Mouse (Mus musculus): ENCODE results near the gene Ifngr1.
A peak's percentile ranks its signal among the peaks of the same experiment; 100 is the strongest.

The Ifngr1 gene

DNA sequence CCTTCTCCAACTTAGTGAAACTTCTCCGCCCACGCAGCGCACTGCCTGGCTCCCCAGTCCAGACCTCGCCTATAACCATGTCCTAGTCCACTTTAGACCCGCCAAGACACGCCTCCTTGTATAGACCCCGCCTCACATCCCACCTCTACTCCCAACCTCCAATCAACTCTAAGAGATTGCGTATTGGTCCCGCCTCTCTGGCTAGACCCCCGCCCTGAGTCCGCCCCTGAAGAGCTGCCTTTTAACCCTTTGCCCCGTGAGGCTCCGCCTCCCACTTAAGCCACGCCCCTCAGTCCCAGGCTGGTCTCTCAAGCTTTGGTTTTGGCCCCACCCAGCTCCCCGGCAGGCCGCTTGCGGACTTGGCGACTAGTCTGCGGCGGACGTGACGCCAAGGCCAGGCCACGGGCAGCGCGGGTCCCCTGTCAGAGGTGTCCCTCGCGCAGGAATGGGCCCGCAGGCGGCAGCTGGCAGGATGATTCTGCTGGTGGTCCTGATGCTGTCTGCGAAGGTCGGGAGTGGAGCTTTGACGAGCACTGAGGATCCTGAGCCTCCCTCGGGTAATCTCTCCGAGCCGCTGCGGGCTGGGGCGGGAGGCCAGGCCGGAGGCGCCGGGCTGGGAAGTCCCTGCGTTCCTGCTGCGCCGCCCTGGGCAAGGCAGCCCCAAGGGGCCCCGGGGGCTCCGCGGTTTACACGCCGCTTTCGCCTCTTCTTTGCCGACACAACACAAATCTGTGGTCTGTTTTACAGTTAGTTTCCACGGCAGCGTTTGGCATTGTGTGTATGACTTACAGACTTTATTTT, at the start of gene Ifngr1:
Gene Ifngr1 (plus strand): TSS at position 309 of the 801 bp plus-strand sequence.
- DNase-seq (ENCODE audit: low read depth, low spot score): peak; percentile 100

DNA sequence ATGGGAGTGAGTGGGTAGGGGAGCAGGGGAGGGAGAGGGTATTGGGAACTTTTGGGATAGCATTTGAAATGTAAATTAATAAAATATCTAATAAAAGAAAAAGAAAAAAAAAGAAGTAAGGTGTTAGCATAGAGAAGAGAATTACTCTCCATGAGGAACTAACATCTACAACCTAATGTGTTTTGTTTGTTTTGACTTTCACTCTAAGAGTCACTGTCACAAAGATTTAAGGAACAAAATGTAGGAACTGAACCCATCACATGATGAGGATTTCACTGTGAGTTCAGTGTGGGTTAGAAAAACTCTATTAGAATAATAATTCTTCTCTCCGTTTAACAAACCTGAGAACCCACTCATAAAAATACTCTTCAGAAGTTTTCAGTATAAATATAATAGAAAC, 44.9 kb upstream of the Ifngr1 start:
- no peak for DNase-seq (ENCODE audit: low read depth, low spot score)

GRCm38 (mm10) chr10:19548016-19548415, 43.7 kb upstream of the Ifngr1 start:
- no peak for DNase-seq (ENCODE audit: low read depth, low spot score)

DNA sequence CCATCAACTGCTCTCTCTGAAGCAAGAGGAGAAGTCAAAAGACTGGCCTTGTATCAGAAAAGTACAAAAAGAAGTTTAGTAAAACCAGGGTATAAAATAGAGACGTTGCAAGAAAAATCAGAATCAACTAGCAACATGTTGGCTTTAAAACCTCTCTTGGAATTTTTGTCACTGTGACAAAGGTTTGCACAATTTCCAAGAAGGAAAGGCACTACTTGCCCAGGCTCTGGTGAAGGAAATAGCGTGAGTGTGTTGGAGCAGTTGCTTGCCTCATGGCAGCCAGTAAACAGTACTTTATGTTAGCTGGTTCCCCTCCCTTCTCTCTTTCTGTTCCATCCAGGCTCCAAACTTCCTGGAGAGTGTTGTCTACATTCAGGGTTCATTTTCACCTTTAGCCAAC, 43.3 kb upstream of the Ifngr1 start:
- no peak for DNase-seq (ENCODE audit: low read depth, low spot score)

GRCm38 (mm10) chr10:19551585-19551984, 40.2 kb upstream of the Ifngr1 start:
- DNase-seq (ENCODE audit: low read depth, low spot score): no peak

GRCm38 (mm10) chr10:19553857-19554256, 37.9 kb upstream of the Ifngr1 start:
- DNase-seq (ENCODE audit: low read depth, low spot score): no peak

DNA sequence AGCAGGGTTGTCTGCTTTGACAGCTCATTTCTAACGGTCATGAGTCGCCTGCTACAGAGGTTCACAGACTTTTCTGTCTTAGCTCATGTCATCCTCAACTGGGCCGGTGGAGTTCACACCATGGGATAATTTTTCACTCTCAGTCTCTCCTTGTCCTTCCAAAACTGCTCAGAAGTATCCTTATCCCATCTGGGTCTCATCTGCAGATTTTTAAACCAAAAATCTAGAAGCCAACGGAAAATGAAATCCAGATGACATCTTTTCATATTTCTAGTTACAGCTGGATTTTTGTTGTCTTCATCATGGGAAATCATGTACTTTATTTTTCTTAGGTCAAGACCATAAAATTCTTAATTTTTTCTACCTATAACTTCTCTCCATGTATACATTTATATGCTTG, 34.1 kb upstream of the Ifngr1 start:
- no peak for DNase-seq (ENCODE audit: low read depth, low spot score)

DNA sequence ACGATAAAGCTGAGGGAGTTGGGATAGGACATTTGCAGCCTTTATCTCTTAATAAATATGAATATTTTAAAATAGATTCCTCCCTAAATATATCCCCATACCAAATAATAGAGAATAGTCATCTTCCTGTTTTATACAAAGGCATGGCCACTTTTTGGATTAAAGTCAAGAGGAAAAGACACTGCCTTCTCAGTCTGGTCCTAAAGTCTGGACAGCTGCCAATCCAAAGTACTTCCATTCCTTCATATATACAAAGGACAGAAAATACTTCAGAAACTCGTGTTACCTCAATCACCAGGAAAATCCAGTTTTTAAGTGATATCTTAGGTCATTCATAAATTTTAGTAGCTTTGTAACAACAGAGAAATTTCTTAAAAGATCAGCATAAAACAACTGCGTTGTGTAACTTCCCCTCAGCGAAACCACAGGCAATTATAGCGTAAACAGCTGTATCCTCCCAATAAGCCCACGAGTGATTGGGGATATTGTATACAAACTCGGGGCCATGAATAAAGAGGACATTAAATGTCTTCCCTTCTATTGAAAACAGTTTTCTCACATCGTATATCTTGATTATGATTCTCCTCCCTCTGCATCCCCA, 32.1 kb upstream of the Ifngr1 start:
- no peak for DNase-seq (ENCODE audit: low read depth, low spot score)

DNA sequence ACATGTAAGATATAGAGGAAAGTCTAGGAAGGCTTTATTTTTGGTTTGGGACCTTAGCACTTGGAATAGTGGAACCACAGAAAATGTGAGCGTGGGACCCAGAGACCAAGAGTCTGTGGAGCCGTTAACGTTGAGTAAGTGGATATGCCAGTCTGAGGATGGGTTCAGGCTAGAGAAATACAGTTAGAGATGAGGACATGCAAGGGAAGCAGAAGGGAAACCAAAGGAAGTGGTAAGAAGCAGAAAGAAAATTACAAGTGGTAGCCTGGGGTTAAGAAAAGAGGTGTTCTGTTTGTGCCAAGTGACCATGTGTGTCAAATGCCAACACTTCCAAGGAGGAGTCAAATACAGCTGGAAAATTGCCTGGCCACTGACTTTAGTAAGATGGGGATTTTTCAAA, 29.2 kb upstream of the Ifngr1 start:
- no peak for DNase-seq (ENCODE audit: low read depth, low spot score)

- DNase-seq (ENCODE audit: low read depth, low spot score): no peak
Measured at GRCm38 (mm10) chr10:19563443-19563861, 28.3 kb upstream of the Ifngr1 start.

- DNase-seq (ENCODE audit: low read depth, low spot score): no peak
Measured at GRCm38 (mm10) chr10:19567481-19567880, 24.3 kb upstream of the Ifngr1 start.

- peak; percentile 32 for DNase-seq (ENCODE audit: low read depth, low spot score)
Measured at GRCm38 (mm10) chr10:19570288-19570687, 21.5 kb upstream of the Ifngr1 start.

- DNase-seq (ENCODE audit: low read depth, low spot score): no peak
Measured at GRCm38 (mm10) chr10:19570716-19571115, 21.0 kb upstream of the Ifngr1 start.

GRCm38 (mm10) chr10:19577571-19577970, 14.2 kb upstream of the Ifngr1 start:
- no peak for DNase-seq (ENCODE audit: low read depth, low spot score)

DNA sequence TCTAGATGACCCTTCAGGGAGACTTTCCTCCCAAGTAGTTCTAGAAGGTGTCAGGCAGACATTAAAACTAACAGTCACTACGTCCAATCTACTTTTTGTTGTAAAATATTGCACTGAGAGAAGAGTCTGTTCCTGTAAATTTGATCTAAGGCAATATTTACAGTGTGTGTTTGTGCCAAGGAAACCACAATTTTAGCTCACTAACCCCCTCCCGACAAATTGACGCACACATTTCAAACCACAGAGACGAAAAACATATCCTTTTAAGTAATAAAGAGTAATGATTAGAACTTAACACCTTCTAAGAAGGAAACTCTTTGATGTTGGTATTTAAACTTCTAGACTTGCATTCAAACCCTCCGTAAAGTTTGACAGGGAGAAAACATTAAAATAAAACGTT, 13.7 kb upstream of the Ifngr1 start:
- DNase-seq (ENCODE audit: low read depth, low spot score): no peak

DNA sequence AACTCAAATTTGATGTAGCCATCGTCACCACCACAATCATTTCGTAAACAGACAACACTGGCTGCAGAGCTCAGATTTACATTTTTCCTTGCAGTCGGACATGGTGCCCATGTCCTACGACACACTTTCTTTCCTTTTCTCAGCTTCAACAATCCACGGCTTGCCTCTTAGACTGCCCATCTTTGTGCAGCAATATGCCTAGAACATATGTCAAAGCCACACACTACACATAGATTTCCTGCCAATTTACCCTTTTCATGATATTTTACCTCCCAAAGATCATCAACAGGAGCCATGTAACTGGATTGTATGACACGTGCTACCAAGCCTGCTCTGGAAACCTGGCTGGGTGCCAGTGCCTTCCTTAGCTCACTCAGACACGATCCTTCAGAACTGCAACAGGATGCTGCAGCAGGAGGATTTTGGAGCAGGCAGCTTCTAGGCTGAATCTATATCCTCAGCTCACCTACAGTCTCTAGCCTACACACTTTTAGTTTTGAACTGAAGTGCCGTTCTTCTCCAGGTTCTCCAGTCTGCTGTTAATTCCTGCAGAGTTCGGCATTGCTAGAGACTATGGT, 13.3 kb upstream of the Ifngr1 start:
- DNase-seq (ENCODE audit: low read depth, low spot score): no peak

DNA sequence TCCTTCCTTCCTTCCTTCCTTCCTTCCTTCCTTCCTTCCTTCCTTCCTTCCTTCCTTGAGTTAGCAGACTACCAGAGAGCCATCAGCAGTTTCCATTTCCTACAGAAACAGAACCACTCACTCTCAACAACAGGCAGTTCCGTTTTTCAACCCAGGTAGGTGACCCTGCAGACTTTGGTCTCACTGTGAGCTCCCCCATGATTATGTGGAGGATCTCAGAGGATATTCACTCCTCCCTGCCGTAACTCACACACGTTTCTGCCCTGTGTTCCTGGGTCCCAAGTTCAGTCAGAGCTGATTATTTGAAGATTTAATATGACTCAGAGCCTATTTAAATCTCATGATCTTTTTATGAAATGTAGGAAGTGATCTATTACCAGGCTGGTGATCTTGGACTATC, 11.1 kb upstream of the Ifngr1 start:
- DNase-seq (ENCODE audit: low read depth, low spot score): no peak

GRCm38 (mm10) chr10:19581844-19582582, 9.7 kb upstream of the Ifngr1 start:
- DNase-seq (ENCODE audit: low read depth, low spot score): no peak

DNA sequence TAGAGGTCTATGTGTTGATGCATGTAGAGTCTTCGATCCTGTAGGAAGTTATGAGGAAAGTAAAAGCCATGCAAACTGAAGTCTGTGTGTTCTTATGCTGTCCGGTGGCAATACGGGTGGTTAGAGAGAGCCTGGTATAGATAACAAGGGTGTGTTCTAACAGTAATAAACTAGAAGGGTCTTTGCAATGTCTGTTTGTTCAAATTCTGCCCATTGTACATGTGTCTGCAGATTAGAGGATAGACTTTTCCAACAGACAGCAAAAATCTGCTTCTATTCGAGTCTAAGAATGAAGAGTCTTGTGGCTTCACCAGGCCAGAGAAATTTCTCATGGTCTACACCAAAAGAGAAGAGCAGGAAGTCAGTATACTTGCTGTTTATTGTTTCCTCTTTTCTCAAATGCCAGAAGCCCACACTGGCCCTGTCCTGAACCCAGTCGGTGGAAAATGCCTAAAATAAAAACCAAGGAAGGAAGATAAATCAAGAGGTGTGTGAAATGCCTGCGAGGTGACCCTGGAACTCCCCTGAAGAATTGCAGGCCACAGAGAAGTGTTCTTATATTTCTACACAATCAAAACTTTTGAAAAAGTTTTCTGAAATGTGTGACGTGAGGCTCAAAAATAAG, 8.8 kb upstream of the Ifngr1 start:
- no peak for DNase-seq (ENCODE audit: low read depth, low spot score)

DNA sequence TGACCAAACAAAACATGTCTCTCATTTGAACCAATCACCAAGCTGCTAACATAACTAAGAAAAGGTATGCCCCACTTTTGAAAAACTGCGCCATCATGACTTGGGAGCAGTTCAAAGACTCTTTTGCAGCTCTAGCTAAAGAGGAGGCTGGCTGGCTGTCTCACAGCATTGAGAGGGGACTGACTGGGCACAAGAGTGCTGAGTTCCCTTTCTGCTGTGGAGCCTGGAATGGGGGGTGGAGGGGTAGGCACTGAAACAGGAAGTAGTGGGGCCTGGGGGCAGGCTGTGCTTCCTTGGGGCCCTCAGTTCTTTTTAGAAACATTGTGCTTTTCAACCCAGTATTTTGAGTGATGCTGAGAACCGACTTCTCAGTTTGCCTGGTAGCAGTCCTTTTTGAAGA, 7.7 kb upstream of the Ifngr1 start:
- DNase-seq (ENCODE audit: low read depth, low spot score): peak; percentile 80

DNA sequence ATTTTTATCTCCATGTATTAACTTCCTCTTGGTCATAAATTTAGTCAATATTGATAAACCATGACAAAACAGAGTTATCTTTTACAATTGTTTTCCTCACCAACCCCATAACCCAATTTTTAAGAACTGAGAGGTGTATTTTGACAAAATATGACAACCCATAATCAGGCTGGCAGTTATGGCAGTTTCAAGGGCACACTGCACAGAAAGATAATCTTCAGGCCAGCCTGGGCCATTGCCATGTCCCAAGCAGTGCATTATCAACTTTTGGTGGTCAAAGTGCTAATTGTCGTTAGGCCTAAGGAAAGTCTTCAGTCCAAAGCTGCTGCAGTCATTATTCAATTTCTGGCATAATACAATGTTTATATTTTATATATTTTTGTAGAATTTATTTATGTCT, 6.9 kb upstream of the Ifngr1 start:
- DNase-seq (ENCODE audit: low read depth, low spot score): no peak

- DNase-seq (ENCODE audit: low read depth, low spot score): no peak
Measured at GRCm38 (mm10) chr10:19585860-19586259, 5.9 kb upstream of the Ifngr1 start.
